Mouse (Mus musculus) hindbrain, postnatal 0 days (tissue): ENCODE data around the gene Ier2. TPM values are rescaled to one million over a fixed set of nuclear protein-coding genes. Genes with fewer than 3 reads are reported as not detected.

Source experiments
- ATAC-seq: fragments of 200-750 bp; cut with Nextera tagmentation; 2 replicates; pipeline ENCODE4 v1.8.0; 2017; ENCODE audit warnings: mild to moderate bottlenecking, moderate TSS enrichment, moderate library complexity
- DNase-seq: peaks from one replicate; pipeline ENCODE4 v3.0.0-alpha.2; 2015; ENCODE audit warnings: low spot score
- H3K27ac ChIP-seq: fragments of 300-500 bp; sonication (generic); 2 replicates; pipeline ENCODE4 v1.5.1; 2014; ENCODE audit warnings: mild to moderate bottlenecking
- H3K27me3 ChIP-seq: fragments of 300-500 bp; sonication (generic); 2 replicates; pipeline ENCODE4 v1.6.1; 2014; ENCODE audit warnings: low read length, mixed read lengths; ENCODE audit not compliant: insufficient read depth
- H3K36me3 ChIP-seq: fragments of 300-500 bp; sonication (generic); 2 replicates; pipeline ENCODE4 v1.6.1; 2014; ENCODE audit warnings: low read length, mixed read lengths; ENCODE audit not compliant: insufficient read depth
- H3K4me1 ChIP-seq: fragments of 300-500 bp; sonication (generic); 2 replicates; pipeline ENCODE4 v1.6.1; 2014; ENCODE audit warnings: antibody characterized with exemption, low read length, mixed read lengths; ENCODE audit not compliant: insufficient read depth
- H3K4me2 ChIP-seq: fragments of 300-500 bp; sonication (generic); 2 replicates; pipeline ENCODE4 v1.6.1; 2014; ENCODE audit warnings: low read depth, mild to moderate bottlenecking, low read length, moderate library complexity, mixed read lengths
- H3K4me3 ChIP-seq: fragments of 300-500 bp; sonication (generic); 2 replicates; pipeline ENCODE4 v1.5.1; 2014; ENCODE audit warnings: low read length
- H3K9ac ChIP-seq: fragments of 300-500 bp; sonication (generic); replicated peaks from 2 replicates; pipeline ENCODE4 v1.6.1; 2014; ENCODE audit warnings: mild to moderate bottlenecking, low read length, moderate library complexity, mixed read lengths
- H3K9me3 ChIP-seq: fragments of 300-500 bp; sonication (generic); 2 replicates; pipeline ENCODE4 v1.6.1; 2016; ENCODE audit warnings: low read length, mixed read lengths
- CTCF ChIP-seq: IDR thresholded peaks from 2 replicates; pipeline ENCODE4 v1.5.1; 2016; ENCODE audit warnings: antibody characterized with exemption, control low read depth, low read depth
- WGBS: fragments of 180-500 bp; shearing (Covaris S2); extraction: QIAGEN DNeasy Blood & Tissue Kit; methylation state at CpG from one replicate; pipeline ENCODE4 v1.1.7; 2014; 5-methylcytosine and 5-hydroxymethylcytosine counted together
- polyA plus RNA-seq: library from polyadenylated mRNA; unstranded; fragments of >200 nt; fragmentation: Nextera tagmentation; extraction: Ambion mirVana; gene quantifications from 2 replicates; pipeline ENCODE4 v1.2.1, GENCODE M21; 2015
- total RNA-seq: library from RNA; depleted of rRNA; stranded (reverse); fragments of >200 nt; gene quantifications from 2 replicates; pipeline ENCODE4 v1.2.3, GENCODE M21; 2014

The Ier2 gene
- total and polyA plus RNA-seq, 2 experiments from 2014 or later = 12.5 to 20.9 TPM

DNA sequence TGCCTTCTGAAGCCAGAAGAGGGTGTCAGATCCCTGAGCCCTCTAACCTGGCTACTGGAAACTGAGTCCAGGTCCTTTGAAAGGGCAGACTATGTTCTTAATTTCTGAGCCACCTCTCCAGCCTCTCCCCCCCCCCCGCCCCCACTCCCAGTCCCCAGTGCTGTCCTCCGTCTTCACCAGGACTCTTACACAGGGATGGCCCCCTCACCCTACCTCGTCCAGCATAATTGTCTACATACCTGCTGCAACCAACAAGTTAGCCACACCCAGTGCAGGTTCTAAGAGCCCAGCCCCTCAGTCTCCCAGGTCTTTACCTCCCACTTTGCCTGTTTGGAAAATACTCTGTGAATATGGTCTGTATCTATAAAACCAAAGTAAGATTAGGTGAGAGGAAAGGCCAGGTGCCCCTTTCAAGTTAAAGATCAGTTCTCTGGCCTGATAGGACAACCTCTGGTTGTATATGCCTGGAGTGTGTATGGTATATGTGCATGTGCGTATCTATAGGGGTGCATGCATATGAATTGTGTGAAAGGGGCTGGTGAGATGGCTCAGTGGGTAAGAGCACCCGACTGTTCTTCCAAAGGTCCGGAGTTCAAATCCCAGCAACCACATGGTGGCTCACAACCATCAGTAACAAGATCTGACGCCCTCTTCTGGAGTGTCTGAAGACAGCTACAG is 21.9 kb downstream of the Ier2 start:
- H3K36me3 ChIP-seq = no peaks in the 10 kb centered on the region
- WGBS = 71% methylated on average over 7 of the region's 7 CpGs
- ATAC-seq (no peak), DNase-seq (no peak)
- no peaks in the 10 kb centered on the region for H3K27me3 ChIP-seq
- H3K9ac ChIP-seq = no peak overlapping the region
- no peaks in the 10 kb centered on the region for H3K9me3 ChIP-seq
- H3K4me1 ChIP-seq = peaks cover 2% of the 10 kb centered on the region; the same call in 1 of the 2 replicates
- no peak overlapping the region for H3K4me2 ChIP-seq
- H3K4me3 ChIP-seq = no peak overlapping the region
- H3K27ac ChIP-seq = no peak overlapping the region
- no peak for TF ChIP-seq CTCF

GRCm38 (mm10) chr8:84640010-84640588 is 22.6 kb downstream of the Ier2 start:
- H3K9ac ChIP-seq = peak overlapping the region; percentile 38; the same call in 1 of the 2 replicates
- peak overlapping the region; percentile 51 for H3K4me2 ChIP-seq
- no peaks in the 10 kb centered on the region for H3K36me3 ChIP-seq
- no peaks in the 10 kb centered on the region for H3K27me3 ChIP-seq
- DNase-seq = no peak
- 24% methylated on average over 9 of the region's 9 CpGs for WGBS
- H3K9me3 ChIP-seq = no peaks in the 10 kb centered on the region
- peaks cover 2% of the 10 kb centered on the region; the same call in 1 of the 2 replicates for H3K4me1 ChIP-seq
- no peak for ATAC-seq
- no peak for TF ChIP-seq CTCF
- H3K4me3 ChIP-seq = peak overlapping the region; percentile 43
- no peak overlapping the region for H3K27ac ChIP-seq

DNA sequence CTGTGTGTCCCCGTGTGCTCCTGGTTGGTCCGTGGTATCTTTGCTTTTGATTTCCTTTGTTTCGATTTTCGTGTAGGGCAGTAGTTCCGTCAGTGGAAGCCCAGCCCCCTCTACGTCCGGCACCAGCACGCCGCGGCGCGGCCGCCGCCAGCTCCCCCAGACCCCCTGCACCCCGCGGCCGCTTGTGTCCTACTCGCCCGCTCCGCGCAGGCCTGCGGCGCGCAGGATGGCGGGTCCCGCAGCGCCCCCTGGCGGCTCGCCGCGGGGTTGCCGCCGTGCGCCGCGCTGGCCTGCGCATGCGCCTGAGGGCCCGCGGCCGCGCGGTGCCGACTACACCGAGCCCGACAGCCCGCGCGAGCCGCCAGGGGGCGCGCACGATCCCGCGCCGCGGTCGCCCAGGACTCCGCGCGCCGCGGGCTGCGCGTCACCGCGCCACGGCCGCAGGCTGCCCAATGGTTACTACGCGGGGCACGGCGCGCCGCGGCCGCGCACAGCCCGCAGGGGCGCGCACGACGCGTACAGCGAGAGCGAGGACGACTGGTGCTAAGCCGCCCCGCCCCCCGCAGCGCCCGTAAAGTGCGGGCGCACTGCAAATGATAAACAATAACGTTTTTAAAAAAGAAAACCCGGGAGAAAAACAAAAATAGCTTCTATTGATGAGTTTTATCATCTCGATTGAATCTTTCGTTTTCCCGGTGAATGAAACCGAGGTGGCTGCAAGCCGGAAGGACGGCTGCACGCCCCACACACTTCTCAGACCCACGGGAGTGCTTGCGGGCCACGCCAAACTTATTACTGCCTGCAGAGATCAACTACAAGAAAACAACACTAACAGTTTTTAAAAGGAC is 23.3 kb downstream of the Ier2 start:
- Histone ChIP-seq H3K36me3 (no peaks in the 10 kb centered on the region), H3K9me3 (no peaks in the 10 kb centered on the region), H3K4me3 (peak overlapping the region; percentile 43), H3K4me2 (peak overlapping the region; percentile 78), H3K9ac (peak overlapping the region; percentile 52), H3K27ac (peak overlapping the region; percentile 79), H3K27me3 (no peaks in the 10 kb centered on the region), H3K4me1 (peaks cover 7% of the 10 kb centered on the region; the same call in 1 of the 2 replicates)
- DNase-seq (peak; percentile 99), ATAC-seq (peak; percentile 93)
- under 1% methylated on average over 75 of the region's 106 CpGs for WGBS
- TF ChIP-seq CTCF = no peak; the same call in 1 of the 2 replicates

- H3K4me2 ChIP-seq = peak overlapping the region; percentile 78
- WGBS = under 1% methylated on average over 41 of the region's 52 CpGs
- H3K36me3 ChIP-seq = 0 out of 2 replicates have a peak, but pooled peaks cover 2% of the 10 kb centered on the region
- H3K4me3 ChIP-seq = peak overlapping the region; percentile 43
- TF ChIP-seq CTCF = no peak
- DNase-seq (no peak), ATAC-seq (peak; percentile 11; the same call in 1 of the 2 replicates)
- H3K4me1 ChIP-seq = peaks cover 8% of the 10 kb centered on the region; the same call in 1 of the 2 replicates
- peak overlapping the region; percentile 52 for H3K9ac ChIP-seq
- H3K27me3 ChIP-seq = no peaks in the 10 kb centered on the region
- H3K9me3 ChIP-seq = no peaks in the 10 kb centered on the region
- peak overlapping the region; percentile 79 for H3K27ac ChIP-seq
Measured at GRCm38 (mm10) chr8:84638555-84639161, 24.0 kb downstream of the Ier2 start.

DNA sequence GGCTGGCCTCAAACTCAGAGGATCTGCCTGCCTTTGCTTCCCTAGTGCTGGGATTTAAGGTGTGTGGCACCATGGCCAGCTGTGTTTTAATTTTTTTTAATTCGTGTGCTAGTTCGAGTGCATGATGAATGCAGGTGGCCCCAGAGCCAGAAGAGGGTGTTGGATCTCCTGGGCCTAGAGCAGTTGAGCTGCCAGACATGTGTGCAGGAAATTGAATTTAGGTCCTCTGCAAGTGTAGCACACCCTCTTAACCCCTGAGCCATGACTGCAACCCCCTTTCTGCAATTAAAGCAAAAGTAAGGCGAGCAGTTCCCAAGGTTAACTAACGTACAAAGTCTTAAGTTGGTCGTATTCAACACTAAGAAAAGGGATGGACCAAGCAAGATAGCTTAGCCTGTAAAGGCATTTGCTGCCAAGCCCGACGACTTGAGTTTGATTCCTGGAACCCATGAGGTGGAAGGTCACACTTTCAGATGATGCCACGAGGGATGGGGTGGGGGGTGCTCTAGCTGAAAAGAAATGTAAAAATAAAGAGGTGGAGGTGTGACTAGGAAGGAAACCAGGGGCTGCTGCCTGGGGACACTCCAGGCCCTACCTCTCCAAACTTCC is 24.6 kb downstream of the Ier2 start:
- DNase-seq (no peak), ATAC-seq (no peak)
- peaks cover 8% of the 10 kb centered on the region; the same call in 1 of the 2 replicates for H3K4me1 ChIP-seq
- H3K36me3 ChIP-seq = 0 out of 2 replicates have a peak, but pooled peaks cover 4% of the 10 kb centered on the region
- WGBS = 42% methylated on average over 8 of the region's 8 CpGs
- H3K27ac ChIP-seq = peak overlapping the region; percentile 79; the same call in 1 of the 2 replicates
- no peaks in the 10 kb centered on the region for H3K27me3 ChIP-seq
- peak overlapping the region; percentile 43 for H3K4me3 ChIP-seq
- peak overlapping the region; percentile 78 for H3K4me2 ChIP-seq
- H3K9ac ChIP-seq = peak overlapping the region; percentile 52
- H3K9me3 ChIP-seq = no peaks in the 10 kb centered on the region
- no peak for TF ChIP-seq CTCF
